Mouse (Mus musculus): ENCODE measurements around the gene Arid1b. TPM values are rescaled to one million over a fixed set of nuclear protein-coding genes. Genes with fewer than 3 reads are reported as not detected.

Arid1b gene
- total RNA-seq, 2 experiments from 2014 or later = 72.6 to 72.7 TPM

DNA sequence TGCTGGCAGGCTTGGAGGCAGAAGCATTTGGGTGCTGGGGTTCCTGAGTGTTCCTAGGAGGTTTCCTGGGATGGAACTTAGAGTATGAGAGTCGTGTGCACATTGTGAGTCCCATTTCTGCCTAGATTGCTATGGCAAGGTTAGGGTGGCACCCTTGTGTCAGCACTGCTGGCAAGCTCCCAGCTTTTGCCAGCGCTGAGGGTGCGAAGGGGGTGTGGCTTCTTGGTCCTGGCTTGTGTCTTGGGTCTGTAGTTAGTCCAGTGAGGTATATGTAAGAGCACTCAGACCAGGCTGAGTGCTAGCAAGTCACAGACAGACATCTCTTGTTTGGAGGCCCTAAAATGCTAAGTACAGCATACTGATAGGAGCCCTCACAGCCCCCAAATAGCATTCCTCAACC is 270.7 kb downstream of the Arid1b start:
- no peak for DNase-seq (ENCODE audit: low spot score in 2 of 2)

DNA sequence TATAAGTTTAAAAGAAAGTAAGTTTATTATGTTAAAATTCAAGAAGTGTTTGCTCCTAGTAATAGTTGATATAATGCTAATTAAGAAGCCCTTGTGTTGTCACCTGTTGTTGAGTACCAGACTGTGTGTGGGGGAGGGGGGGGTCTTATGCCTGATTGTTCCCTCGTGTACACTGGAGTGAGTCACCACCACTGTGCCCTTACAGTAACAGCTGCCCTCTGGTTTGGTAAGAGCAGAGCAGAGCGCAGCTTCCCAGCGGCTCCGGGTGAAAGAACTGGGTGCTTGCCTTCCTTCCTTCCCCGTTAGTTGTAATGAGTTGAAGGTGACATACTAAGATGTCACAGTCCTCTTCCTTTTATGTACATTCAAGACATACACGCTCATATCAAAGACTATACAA is 271.5 kb downstream of the Arid1b start:
- no peak for DNase-seq (ENCODE audit: low spot score in 2 of 2)

GRCm38 (mm10) chr17:5267747-5268146 is 273.6 kb downstream of the Arid1b start:
- DNase-seq (ENCODE audit: low spot score in 2 of 2) = no peak

- no peak for DNase-seq (ENCODE audit: low spot score in 2 of 2)
Observed at GRCm38 (mm10) chr17:5269302-5269701, 275.2 kb downstream of the Arid1b start.

- no peak for DNase-seq (ENCODE audit: low spot score in 2 of 2)
Observed at GRCm38 (mm10) chr17:5269774-5270173, 275.6 kb downstream of the Arid1b start.

DNA sequence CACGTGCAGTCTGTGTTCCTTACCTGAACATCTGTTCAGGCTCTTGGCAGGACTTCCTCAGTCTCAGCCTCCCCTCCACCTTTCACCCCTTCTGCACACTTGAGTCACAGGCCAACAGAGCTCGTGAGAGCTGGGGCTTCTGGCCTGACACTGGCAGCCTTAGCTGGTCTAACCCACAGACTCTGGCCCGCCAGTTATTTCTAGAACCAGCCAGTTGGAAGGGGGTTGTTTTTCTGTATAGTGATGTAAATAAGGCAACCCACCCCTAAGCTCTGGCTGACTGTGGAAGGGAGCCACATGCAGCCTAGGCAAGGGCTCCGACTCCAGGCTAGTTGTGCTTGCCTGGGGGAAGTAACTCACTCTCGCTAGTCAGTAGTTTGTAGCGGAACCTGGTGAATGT is 276.7 kb downstream of the Arid1b start:
- no peak for DNase-seq (ENCODE audit: low spot score in 2 of 2)

GRCm38 (mm10) chr17:5273118-5273517 is 279.0 kb downstream of the Arid1b start:
- DNase-seq (ENCODE audit: low spot score in 2 of 2) = no peak

GRCm38 (mm10) chr17:5273685-5274084 is 279.6 kb downstream of the Arid1b start:
- DNase-seq (ENCODE audit: low spot score in 2 of 2) = peak in 1 of 2 experiments; percentile 44

- DNase-seq (ENCODE audit: low spot score in 2 of 2) = no peak
Observed at GRCm38 (mm10) chr17:5274429-5274828, 280.3 kb downstream of the Arid1b start.

GRCm38 (mm10) chr17:5275749-5276148 is 281.6 kb downstream of the Arid1b start:
- no peak for DNase-seq (ENCODE audit: low spot score in 2 of 2)

DNA sequence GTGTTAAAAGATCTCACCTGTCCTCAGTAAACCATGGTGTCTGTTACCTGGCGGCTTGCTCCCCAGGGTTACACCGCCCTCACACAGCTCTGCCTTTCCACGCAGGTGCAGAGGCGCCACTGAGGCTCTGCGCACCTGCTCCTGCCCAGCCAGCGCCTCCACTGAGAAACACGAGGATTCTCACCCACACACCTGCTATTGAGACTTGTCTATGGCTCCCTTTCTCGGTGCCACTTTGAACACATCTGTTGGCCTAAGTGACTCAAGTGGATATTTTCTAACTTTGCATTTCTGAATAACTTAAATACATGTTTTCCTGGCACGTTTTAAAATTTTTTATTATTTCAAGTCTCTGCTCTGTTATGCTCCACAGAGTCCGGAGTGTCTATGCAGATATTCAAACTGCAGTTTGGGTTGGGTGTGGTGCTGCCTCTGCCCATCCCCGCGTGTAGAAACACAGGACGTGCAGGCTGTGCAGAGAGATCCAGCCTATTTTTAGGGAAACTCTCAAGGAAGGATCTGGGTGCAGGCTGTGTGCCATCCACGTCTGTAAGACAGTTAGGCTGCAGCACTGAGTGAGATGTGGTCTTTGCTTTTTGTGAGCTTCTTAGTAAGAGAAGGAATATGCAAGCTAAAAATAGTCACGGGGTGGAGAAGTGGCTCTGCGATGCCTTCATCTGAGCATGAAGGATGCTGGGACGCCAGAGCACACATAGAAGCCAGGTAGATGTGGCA is 283.2 kb downstream of the Arid1b start:
- peak in 1 of 2 experiments; percentile 60 for DNase-seq (ENCODE audit: low spot score in 2 of 2)

- DNase-seq (ENCODE audit: low spot score in 2 of 2) = no peak
Observed at GRCm38 (mm10) chr17:5280499-5281053, 286.4 kb downstream of the Arid1b start.

GRCm38 (mm10) chr17:5284783-5285182 is 290.7 kb downstream of the Arid1b start:
- DNase-seq (ENCODE audit: low spot score in 2 of 2) = peak; percentile 40 to 62

- peak in 1 of 2 experiments; percentile 64 for DNase-seq (ENCODE audit: low spot score in 2 of 2)
Observed at GRCm38 (mm10) chr17:5285877-5286440, 291.8 kb downstream of the Arid1b start.

GRCm38 (mm10) chr17:5286571-5287209 is 292.6 kb downstream of the Arid1b start:
- peak in 1 of 2 experiments; percentile 46 for DNase-seq (ENCODE audit: low spot score in 2 of 2)

- peak in 1 of 2 experiments; percentile 42 for DNase-seq (ENCODE audit: low spot score in 2 of 2)
Observed at GRCm38 (mm10) chr17:5287210-5287591, 293.1 kb downstream of the Arid1b start.

DNA sequence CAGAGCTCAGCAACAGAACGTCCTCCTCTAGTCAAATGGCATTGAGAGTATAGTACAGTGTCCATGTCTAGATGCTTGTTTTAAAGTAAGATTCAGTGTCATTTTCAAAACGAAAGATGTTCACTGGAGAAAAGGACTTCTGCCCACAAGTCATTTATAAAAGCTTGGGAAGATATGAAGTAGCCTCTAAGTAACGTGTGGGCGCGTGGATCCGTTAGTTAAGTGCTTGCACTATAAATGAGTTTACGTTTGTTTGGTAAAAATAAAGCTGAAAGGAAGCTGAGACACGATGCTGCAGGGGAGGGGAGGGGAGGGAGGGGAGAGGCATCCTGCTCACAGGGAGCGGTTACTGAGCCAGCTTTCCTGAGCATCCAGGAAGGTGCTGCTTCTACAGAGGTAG is 293.5 kb downstream of the Arid1b start:
- no peak for DNase-seq (ENCODE audit: low spot score in 2 of 2)

DNA sequence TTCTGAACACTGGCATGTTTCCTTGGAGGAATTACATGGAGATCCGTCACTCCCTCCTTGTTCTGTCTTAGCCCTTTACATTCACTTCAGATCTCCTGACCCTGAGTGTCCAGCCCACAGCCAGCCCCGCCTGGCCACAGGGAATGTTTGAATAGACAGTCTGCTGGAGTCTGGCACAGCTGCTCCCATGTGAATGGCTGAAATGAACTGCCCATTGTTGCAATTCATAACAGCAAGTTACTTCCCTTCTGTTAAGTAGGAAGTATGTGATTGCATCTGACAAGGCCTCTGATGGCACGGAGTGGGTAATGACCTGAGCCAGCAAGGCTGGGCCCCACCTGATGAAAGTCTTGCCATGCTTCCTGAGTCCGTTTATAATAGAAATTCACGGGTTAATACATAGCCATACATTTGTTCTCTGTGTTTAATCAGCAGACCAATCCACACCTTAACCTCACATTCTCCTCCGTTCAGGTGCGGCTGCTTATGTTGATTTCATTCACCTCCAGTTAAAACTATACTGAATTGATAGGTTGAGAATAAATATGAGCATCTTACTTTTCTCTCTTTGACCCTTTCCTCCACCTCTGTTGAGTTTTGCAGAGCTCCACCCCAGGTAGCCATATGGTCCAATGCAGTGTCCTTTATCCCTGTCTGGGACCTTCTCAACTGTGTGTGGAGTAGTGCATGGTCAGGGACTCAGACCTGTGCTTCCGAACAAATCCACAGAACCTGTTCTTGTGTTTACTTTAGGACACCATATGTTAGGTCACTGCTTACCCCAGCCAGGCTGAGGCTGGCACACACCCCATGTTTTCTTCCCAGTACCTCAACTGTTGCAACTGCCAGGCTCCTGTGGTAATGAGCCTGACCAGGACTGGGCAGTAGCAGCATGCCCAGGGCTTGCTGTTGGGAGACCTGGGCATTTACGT is 299.8 kb downstream of the Arid1b start:
- DNase-seq (ENCODE audit: low spot score in 2 of 2) = no peak

DNA sequence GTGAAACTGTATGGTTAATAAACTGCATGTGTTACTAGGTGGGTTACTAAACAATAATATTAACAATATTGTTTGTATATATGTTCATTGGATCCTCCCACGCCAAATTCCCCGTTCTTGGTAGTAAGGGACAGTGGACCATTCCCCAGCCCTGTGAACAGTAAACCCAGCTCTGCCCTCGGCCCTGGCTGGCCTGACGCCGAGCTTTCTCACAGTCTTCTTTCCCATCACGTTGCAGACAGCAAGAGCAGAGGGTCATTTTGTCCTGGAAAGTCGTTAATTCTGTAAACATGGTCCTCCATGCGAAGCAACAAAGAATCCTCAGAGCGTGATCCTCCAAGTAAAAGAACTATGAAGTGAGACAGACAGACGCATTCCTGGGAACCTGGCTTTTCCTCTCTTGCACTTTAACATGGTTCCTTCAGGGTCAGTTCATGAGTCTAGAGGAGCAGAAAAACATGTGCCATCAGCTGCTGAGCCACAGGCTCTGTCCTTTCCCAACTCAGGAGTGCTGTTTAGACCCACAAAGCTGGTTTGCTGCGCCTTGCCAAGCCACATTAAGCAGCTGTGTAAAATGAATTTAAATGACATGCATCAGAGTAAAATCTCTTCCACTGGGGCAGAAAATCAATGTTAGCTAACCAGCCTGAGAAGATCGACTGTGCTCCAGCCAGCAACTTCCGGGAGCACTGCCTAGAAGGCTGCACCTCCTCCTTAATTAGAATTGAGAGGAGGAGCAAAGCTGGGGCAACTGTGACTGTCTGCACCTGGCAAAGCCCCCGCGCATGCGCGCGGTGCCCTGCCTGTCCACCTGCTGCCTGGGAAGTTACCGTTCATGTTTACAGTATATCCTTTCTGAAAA is 301.2 kb downstream of the Arid1b start:
- peak; percentile 74 to 83 for DNase-seq (ENCODE audit: low spot score in 2 of 2)

DNA sequence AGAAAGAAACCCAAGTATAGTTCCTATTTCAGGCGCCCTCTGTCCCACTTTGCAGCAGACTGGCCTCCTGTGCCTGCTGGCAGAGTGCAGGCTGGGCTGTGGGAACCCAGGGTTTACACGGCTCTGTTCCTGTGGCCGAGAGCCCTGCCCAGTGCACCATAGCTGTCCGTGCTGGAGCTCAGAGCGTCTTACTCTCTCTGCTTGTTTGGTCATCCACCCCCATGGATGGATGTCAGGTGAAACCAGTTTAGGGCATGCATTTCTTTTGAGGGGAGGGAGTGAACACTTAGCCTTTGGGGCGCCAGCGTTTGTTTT is 301.8 kb downstream of the Arid1b start:
- DNase-seq (ENCODE audit: low spot score in 2 of 2) = no peak

All from left cerebral cortex, adult 18-20 months (tissue).